Mouse (Mus musculus): ENCODE results near the gene Xrcc3. TPM values are rescaled to one million over a fixed set of nuclear protein-coding genes. Genes with fewer than 3 reads are reported as not detected.

Xrcc3 gene
- polyA plus RNA-seq, 1 experiment from 2014 or later: 7.5 TPM

- Histone ChIP-seq H3K36me3 (peaks cover 5% of the 10 kb centered on the region), H3K4me2 (replicated peaks) (peak overlapping the region; percentile 80), H3K9me3 (no peaks in the 10 kb centered on the region), H3K4me1 (peaks cover 40% of the 10 kb centered on the region), H3K27ac (no peak overlapping the region), H3K9ac (peak overlapping the region; percentile 51), H3K4me3 (peak overlapping the region; percentile 60), H3K27me3 (replicated peaks) (no peaks in the 10 kb centered on the region)
- WGBS: 5% methylated on average over 27 of the region's 27 CpGs
- no peak for ATAC-seq (ENCODE audit: low FRiP score, low read depth)
Observed at GRCm38 (mm10) chr12:111813111-111813765, 435 bp downstream of the Xrcc3 start.

- peaks cover 11% of the 10 kb centered on the region for H3K36me3 ChIP-seq
- H3K4me1 ChIP-seq: peaks cover 40% of the 10 kb centered on the region
- H3K27ac ChIP-seq: no peak overlapping the region
- no peak for ATAC-seq (ENCODE audit: low FRiP score, low read depth)
- WGBS: 75% methylated on average over 12 of the region's 12 CpGs
- no peaks in the 10 kb centered on the region for H3K9me3 ChIP-seq
- peak overlapping the region; percentile 80 for H3K4me2 ChIP-seq (replicated peaks)
- H3K9ac ChIP-seq: 0 out of 2 replicates have a peak overlapping the region, but pooled peaks have one; percentile 51
- H3K4me3 ChIP-seq: peak overlapping the region; percentile 60
- H3K27me3 ChIP-seq (replicated peaks): no peaks in the 10 kb centered on the region
Observed at GRCm38 (mm10) chr12:111812611-111813010, 1.1 kb downstream of the Xrcc3 start.

- Histone ChIP-seq H3K9me3 (no peaks in the 10 kb centered on the region), H3K9ac (no peak overlapping the region), H3K27me3 (replicated peaks) (no peaks in the 10 kb centered on the region), H3K4me2 (replicated peaks) (no peak overlapping the region; the same call in 1 of the 2 replicates), H3K4me1 (peaks cover 40% of the 10 kb centered on the region), H3K36me3 (peaks cover 16% of the 10 kb centered on the region), H3K27ac (no peak overlapping the region), H3K4me3 (no peak overlapping the region)
- 90% methylated on average over 13 of the region's 13 CpGs for WGBS
- no peak for ATAC-seq (ENCODE audit: low FRiP score, low read depth)
Observed at GRCm38 (mm10) chr12:111812075-111812474, 1.6 kb downstream of the Xrcc3 start.

GRCm38 (mm10) chr12:111809762-111810161, 3.9 kb downstream of the Xrcc3 start:
- Histone ChIP-seq H3K9me3 (no peaks in the 10 kb centered on the region), H3K27me3 (replicated peaks) (no peaks in the 10 kb centered on the region), H3K36me3 (peaks cover 38% of the 10 kb centered on the region), H3K9ac (peak overlapping the region; percentile 5; the same call in 1 of the 2 replicates), H3K4me1 (peaks cover 26% of the 10 kb centered on the region), H3K27ac (peak overlapping the region; percentile 33; the same call in 1 of the 2 replicates), H3K4me2 (replicated peaks) (no peak overlapping the region), H3K4me3 (no peak overlapping the region)
- WGBS: 5% methylated on average over 9 of the region's 9 CpGs
- 0 out of 2 replicates have a peak, but pooled peaks have one; percentile 10 for ATAC-seq (ENCODE audit: low FRiP score, low read depth)

GRCm38 (mm10) chr12:111808775-111809174, 4.9 kb downstream of the Xrcc3 start:
- no peaks in the 10 kb centered on the region for H3K27me3 ChIP-seq (replicated peaks)
- no peak for ATAC-seq (ENCODE audit: low FRiP score, low read depth)
- peaks cover 47% of the 10 kb centered on the region for H3K36me3 ChIP-seq
- 92% methylated on average over 6 of the region's 6 CpGs for WGBS
- H3K4me2 ChIP-seq (replicated peaks): no peak overlapping the region
- peaks cover 24% of the 10 kb centered on the region for H3K4me1 ChIP-seq
- H3K27ac ChIP-seq: no peak overlapping the region
- H3K9me3 ChIP-seq: no peaks in the 10 kb centered on the region
- H3K9ac ChIP-seq: no peak overlapping the region
- no peak overlapping the region for H3K4me3 ChIP-seq

- peaks cover 90% of the 10 kb centered on the region for H3K36me3 ChIP-seq
- no peak overlapping the region for H3K9ac ChIP-seq
- no peak for ATAC-seq (ENCODE audit: low FRiP score, low read depth)
- H3K9me3 ChIP-seq: no peaks in the 10 kb centered on the region
- no peaks in the 10 kb centered on the region for H3K27me3 ChIP-seq (replicated peaks)
- no peaks in the 10 kb centered on the region for H3K4me1 ChIP-seq
- no peak overlapping the region for H3K27ac ChIP-seq
- H3K4me2 ChIP-seq (replicated peaks): no peak overlapping the region
- 93% methylated on average over 5 of the region's 5 CpGs for WGBS
- H3K4me3 ChIP-seq: no peak overlapping the region
Observed at GRCm38 (mm10) chr12:111803538-111803937, 10.1 kb downstream of the Xrcc3 start.

GRCm38 (mm10) chr12:111800459-111801183, 13.1 kb downstream of the Xrcc3 start:
- no peak overlapping the region for H3K4me2 ChIP-seq (replicated peaks)
- ATAC-seq (ENCODE audit: low FRiP score, low read depth): no peak
- H3K36me3 ChIP-seq: peaks cover 88% of the 10 kb centered on the region
- H3K27me3 ChIP-seq (replicated peaks): no peaks in the 10 kb centered on the region
- no peak overlapping the region for H3K4me3 ChIP-seq
- H3K4me1 ChIP-seq: no peaks in the 10 kb centered on the region
- H3K27ac ChIP-seq: no peak overlapping the region
- H3K9ac ChIP-seq: no peak overlapping the region
- 86% methylated on average over 10 of the region's 10 CpGs for WGBS
- H3K9me3 ChIP-seq: no peaks in the 10 kb centered on the region

GRCm38 (mm10) chr12:111798493-111798892, 15.2 kb downstream of the Xrcc3 start:
- H3K4me2 ChIP-seq (replicated peaks): no peak overlapping the region
- peaks cover 88% of the 10 kb centered on the region for H3K36me3 ChIP-seq
- H3K9me3 ChIP-seq: no peaks in the 10 kb centered on the region
- H3K9ac ChIP-seq: no peak overlapping the region
- H3K4me3 ChIP-seq: no peak overlapping the region
- no peak overlapping the region for H3K27ac ChIP-seq
- 94% methylated on average over 13 of the region's 13 CpGs for WGBS
- no peaks in the 10 kb centered on the region for H3K4me1 ChIP-seq
- H3K27me3 ChIP-seq (replicated peaks): no peaks in the 10 kb centered on the region
- ATAC-seq (ENCODE audit: low FRiP score, low read depth): no peak

- no peaks in the 10 kb centered on the region for H3K9me3 ChIP-seq
- no peak overlapping the region for H3K9ac ChIP-seq
- WGBS: 93% methylated on average over 8 of the region's 8 CpGs
- H3K4me2 ChIP-seq (replicated peaks): no peak overlapping the region
- H3K27ac ChIP-seq: no peak overlapping the region
- ATAC-seq (ENCODE audit: low FRiP score, low read depth): no peak
- H3K36me3 ChIP-seq: peaks cover 88% of the 10 kb centered on the region
- no peak overlapping the region for H3K4me3 ChIP-seq
- no peaks in the 10 kb centered on the region for H3K27me3 ChIP-seq (replicated peaks)
- no peaks in the 10 kb centered on the region for H3K4me1 ChIP-seq
Observed at GRCm38 (mm10) chr12:111797251-111797650, 16.4 kb downstream of the Xrcc3 start.

GRCm38 (mm10) chr12:111795180-111795895, 18.3 kb downstream of the Xrcc3 start:
- no peak overlapping the region for H3K4me2 ChIP-seq (replicated peaks)
- no peaks in the 10 kb centered on the region for H3K27me3 ChIP-seq (replicated peaks)

GRCm38 (mm10) chr12:111794526-111795179, 19.0 kb downstream of the Xrcc3 start:
- H3K9ac ChIP-seq: no peak overlapping the region
- H3K4me3 ChIP-seq: no peak overlapping the region
- H3K27me3 ChIP-seq (replicated peaks): no peaks in the 10 kb centered on the region
- 0 out of 2 replicates have a peak, but pooled peaks cover 3% of the 10 kb centered on the region for H3K4me1 ChIP-seq
- H3K4me2 ChIP-seq (replicated peaks): no peak overlapping the region
- peaks cover 92% of the 10 kb centered on the region for H3K36me3 ChIP-seq
- no peak for ATAC-seq (ENCODE audit: low FRiP score, low read depth)
- WGBS: 95% methylated on average over 18 of the region's 18 CpGs
- no peak overlapping the region for H3K27ac ChIP-seq
- no peaks in the 10 kb centered on the region for H3K9me3 ChIP-seq

More at GRCm38 (mm10) chr12:111795180-111795895, 18.3 kb downstream of the Xrcc3 start:
- peaks cover 91% of the 10 kb centered on the region for H3K36me3 ChIP-seq
- no peak overlapping the region for H3K4me3 ChIP-seq
- no peak for ATAC-seq (ENCODE audit: low FRiP score, low read depth)
- 92% methylated on average over 28 of the region's 28 CpGs for WGBS
- H3K27ac ChIP-seq: no peak overlapping the region
- H3K9ac ChIP-seq: no peak overlapping the region
- H3K9me3 ChIP-seq: no peaks in the 10 kb centered on the region
- H3K4me1 ChIP-seq: 0 out of 2 replicates have a peak, but pooled peaks cover 3% of the 10 kb centered on the region

Measured in neural tube, embryonic 12.5 days (tissue).